Mouse (Mus musculus) testis, postnatal 10 days (tissue): ENCODE measurements around the gene Lancl2.
A peak's percentile ranks its signal among the peaks of the same experiment; 100 is the strongest.

Experiments used
- DNase-seq: peaks from one replicate; pipeline ENCODE4 v3.0.0; 2021; ENCODE audit warnings: low spot score

The Lancl2 gene

DNA sequence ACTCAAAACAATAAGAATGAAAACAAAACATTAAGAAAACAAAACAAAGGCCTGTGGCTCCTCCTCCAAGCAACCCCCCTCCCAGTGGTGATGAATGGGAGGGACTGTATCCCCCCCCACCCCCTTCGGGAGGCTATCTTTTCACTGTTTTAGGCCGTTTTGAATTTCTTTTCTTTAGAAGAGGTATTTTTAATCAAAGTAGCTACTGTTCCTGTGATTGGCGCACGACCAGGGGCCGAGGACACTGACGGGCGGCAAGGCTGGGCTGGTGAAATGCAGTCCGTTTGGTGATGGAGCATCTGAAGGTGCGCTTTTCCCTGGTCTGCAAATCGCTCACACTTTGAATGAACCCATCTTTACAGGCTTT, at the start of gene Lancl2:
Lancl2 (plus strand) TSS at position 165 of the 367 bp plus-strand sequence.
- peak; percentile 67 for DNase-seq

DNA sequence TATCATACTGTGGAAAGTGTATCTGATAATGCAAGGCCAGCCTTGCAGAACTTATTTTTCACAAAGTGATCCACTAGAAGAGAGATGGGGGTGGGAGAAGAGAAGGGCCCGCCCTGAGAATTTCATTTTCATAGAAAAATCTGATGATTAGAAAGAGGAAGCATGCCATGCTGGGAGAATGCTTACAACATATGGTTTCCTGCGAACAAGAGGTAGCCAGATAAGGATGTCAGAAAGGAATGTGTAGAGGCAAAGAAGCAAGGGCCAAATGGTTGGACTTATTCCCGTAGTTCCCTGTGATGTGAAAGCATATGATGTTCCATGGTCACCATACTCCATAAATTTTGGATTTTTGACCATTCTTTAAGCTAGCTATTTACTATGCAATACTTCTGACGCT, 41.0 kb upstream of the Lancl2 start:
- DNase-seq: no peak

- no peak for DNase-seq
These were observed 18.2 kb upstream of the Lancl2 start for GRCm38 (mm10) chr6:57684156-57684555.

- peak; percentile 89 for DNase-seq
These were observed 10.7 kb upstream of the Lancl2 start, which contains the start of gene Pyurf for GRCm38 (mm10) chr6:57691467-57692261. Pyurf (minus strand) TSS chr6:57692078.

GRCm38 (mm10) chr6:57693116-57693515, 9.2 kb upstream of the Lancl2 start:
- DNase-seq: no peak

GRCm38 (mm10) chr6:57701686-57702085, 654 bp upstream of the Lancl2 start:
- DNase-seq: no peak

DNA sequence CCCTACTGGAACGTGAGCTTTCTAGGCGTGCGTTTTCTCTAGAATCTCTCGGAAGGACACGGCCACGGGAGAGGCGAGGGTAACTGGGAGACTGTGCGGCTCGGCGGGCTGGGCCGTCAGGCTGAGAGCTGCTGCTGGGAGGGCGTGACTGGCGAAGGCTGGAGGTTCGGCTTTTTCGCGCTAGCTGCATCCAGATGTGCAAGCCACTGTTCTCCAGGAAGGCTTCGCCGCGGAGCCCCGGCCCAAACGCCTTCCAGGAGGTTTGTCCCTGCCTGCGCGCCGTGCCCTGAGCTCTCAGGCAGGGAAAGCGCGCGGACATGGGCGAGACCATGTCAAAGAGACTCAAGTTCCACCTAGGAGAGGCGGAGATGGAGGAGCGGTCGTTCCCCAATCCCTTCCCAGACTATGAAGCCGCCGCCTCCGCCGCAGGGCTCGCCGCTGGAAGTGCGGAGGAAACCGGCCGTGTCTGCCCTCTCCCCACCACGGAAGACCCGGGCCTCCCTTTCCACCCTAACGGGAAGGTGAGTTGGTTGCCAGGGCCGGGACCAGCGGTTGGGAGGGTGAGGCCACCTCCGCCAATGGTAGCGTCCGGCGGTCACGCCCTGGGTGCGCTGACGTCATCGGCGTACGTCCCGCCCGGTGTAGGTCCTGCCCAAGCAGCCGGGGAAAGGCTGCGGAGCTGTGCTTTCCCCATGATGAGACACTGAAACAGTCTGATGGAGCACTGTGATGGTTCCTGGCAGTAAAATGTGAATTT, 581 bp downstream of the Lancl2 start:
- peak; percentile 95 for DNase-seq

DNA sequence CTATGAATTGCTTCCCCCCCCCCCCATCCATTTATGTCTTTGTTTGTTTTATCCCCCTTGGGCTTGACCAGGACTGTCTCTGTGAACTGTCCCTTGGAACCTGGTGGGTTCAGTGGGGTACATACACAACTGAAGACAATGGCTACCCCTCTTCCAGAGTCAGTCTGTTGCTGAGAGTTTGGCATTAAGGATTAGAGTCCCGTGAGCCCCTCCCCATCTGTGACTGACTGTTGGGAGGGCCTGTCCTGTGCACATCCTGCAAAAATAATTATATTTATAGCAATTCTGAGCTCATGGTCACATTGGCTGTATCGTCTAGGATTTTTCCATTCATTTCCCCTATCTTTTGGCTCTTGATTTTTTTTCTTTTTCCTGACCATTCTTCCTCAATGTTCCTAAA, 1.4 kb downstream of the Lancl2 start:
- DNase-seq: no peak

GRCm38 (mm10) chr6:57706721-57707120, 4.4 kb downstream of the Lancl2 start:
- no peak for DNase-seq

DNA sequence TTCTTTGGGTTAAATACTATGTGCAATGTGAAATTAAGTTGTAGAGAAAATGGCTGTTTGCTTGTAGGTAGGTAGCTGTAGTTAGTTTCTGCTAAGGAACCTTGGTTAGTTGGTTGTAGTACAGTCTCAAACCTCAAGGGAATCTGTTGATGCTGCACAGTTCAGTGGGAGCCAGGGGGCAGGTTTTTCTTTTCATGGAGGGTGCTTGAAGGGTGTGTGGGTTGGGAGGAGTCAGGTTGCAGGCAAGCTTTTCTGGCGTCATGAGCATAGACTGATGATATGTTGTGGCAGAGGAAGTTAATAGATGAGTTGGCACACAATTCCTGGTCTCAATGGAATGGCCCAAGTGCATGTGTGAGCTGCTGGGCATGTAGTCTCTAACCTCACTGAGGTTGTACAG, 9.4 kb downstream of the Lancl2 start:
- DNase-seq: no peak

DNA sequence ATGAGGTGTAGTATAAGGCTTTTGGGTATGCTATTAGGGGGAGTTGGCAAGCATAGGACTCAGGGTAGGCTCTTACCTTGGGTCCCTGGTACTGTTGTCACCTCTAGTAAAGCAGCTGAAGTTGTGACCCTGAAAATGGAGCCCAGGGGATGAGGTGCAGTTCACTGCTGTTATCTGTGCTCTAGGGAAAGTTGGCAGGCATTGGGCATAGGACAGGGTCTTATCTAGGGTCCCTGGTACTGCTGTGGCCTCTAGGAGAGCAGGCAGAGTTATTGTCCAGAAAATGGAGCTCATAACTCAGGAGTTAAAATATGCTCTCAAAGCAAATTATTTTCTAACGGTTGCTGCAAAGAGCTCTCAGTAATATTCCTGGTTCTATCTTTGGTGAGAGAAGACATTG, 19.0 kb downstream of the Lancl2 start:
- no peak for DNase-seq

DNA sequence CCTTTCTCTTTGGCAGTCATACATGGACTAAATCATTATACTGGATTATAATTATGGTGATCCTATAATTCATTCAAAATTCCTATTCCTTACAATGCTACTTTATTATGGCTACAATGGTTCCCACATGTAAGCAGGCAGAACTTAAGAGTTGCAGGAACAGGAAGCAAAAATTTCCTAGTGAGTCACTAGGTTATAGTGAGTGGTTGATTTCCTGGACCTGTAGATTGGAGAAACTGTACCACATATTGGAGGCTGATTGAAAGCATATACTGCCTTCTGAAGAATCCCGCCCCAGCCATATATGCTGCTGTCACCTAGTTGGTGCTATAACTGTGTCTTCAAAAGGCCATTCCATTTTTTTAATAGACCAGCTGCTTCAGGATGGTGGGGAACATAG, 40.4 kb downstream of the Lancl2 start:
- DNase-seq: no peak

GRCm38 (mm10) chr6:57743333-57743732, 41.0 kb downstream of the Lancl2 start:
- DNase-seq: no peak

DNA sequence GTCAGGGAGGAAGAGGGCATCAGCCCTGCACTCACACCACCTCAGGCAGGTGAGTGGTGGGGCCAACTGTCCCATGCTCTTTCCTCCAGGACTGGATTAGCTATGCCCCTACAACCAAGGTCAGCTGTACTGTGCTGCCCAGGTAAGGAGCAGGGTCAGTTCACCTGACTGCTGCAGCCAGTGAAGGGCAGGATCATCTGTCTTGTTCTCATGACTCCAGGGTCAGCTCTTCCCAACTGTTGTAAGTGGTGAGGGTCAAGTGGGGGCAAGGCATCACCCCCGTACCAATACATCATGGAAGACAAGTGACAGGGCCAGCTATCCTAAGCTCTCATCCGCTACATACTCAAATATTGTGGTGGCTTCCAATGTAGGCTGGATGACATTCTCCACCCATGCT, 41.8 kb downstream of the Lancl2 start:
- no peak for DNase-seq

DNA sequence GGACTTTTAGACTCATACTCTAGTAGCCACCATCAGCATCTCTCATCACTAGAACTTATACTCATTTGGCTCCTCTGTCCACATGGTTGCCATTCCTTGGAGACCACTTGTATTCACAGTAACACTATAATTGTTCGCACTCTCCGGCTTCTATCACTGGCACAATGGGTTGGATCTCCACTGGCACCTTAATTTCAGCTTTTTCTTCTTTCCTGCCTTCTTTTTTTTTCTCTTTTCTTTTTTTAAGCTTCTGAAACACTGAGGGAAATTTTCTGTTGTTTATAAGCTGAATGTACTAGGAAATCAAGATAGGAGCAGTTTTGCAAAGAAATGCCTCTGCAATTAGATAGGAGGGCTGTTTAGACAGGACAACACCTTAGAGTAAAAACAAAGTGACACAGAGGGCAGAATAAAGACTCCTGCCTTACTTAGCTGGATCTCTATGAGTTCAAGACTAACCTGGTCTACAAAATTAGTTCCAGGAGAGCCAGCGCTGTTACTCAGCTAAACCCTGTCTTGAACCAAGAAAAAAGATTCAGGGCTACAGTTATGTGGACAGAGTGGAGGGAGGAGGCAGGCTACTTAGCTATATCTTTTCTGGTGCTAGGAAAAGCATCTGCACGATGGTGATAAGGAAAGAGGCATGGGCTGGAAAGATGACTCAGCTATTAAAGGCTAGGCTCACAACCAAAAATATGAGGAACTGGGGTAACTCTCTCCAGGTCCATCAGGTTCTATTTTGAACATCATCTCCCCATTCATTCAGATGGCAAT, 42.8 kb downstream of the Lancl2 start:
- DNase-seq: no peak

DNA sequence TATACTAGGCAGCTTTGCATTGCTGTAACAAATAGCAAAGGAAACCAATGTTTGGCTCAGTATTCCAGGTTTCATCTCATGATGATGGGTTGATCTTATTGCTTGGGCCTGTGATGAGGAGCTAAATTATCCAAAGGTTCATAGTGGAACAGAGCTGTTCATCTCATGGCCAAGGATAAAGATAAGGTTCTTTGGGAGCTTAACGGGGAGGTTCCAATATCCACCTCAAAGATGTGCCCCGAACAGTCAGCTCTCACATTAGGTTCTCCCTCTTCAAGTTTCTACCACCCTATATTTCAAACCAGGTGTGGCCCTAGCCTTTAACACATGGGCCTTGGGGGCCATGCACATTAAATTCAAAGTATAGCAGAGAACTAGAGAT, 43.4 kb downstream of the Lancl2 start:
- DNase-seq: no peak

DNA sequence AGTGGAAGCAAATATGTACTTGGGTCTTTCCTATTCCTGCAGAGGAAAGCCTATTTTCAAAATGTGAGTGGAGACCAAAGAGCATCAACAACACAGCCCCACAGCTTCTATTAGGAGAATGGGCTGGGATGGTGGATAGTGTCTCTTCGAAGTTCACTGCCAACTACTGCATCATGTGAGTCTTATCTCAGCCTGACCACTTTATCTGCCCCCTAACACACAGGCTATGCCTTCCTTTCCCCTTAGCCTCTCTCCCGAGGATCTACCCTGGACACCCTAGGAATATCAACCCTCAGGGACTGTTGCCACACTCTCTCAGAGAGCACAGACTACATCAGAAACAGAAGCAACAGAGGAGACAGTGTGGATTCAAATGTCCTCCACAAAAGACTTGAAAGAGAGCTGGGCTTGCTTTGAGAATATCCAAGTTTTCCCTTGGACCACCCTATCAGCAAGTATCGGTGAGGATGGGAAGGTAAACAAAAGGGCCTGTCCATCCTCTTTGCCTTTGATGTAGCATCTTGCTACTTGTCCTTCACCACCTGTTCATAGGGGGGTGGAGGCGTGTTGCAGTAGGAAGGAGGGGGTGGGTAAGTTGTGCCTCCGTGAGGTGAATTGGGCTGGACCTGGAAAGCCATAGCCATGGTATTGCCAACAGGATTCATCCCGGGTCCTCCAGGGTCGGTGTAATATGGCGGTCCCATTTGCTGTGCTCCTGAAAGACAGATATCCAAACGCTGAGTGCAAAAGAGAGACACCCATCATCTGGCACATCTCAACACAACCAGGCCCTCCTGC, 51.8 kb downstream of the Lancl2 start:
- no peak for DNase-seq

DNA sequence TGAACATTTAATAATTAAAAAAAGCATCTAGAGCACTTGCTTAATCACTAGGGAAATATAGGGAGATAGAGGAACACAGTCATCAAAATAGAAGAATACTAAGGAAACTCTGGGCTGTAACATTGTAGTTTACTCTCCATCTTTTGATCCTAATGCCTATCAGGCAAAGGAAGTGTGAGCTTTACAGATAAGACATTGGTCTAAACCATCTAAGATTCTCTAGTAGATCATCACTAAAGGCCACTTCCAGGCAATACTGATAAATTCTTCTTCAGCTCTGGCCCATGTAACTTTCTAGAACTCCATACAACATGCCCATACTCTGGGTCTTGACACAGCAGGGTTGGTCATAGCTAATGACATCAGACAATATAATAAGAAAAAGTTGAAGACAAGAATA, 60.7 kb downstream of the Lancl2 start:
- no peak for DNase-seq

DNA sequence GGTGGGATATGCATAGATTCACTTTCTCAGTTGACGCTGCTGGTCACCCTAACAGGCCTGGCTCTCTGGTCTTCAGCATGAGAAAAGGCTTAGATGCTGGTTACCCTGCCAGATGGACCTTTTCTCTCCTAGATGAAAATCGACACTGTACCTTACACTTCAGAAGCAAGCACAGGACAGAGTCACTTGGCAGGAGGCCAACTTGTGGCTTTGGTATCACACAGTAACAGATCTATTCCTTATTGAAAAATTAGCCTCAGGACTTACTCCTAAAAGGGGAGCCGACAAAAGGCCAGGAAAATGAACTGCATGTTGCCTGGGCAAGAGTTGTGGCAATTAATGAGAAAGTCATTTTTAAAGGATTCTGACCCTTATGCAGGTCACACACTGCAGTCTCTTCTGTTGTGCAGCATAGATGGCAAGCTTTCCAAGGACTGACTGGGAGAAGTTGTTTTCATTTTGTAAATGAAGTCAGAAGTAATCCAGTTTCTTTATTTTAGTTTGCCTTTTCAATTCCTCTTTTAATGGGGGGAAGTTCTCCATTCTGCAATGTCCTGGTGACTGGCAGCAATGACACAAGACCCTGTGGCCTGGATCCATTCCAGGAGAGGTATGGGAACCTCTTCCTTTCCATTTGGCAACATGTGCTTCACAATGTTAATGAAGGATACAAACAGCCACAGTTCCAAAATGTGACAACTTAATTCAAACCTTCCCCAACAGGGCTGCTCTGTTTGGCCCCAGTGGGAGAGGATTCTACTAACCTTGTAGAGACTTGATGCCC, 62.9 kb downstream of the Lancl2 start:
- DNase-seq: no peak

DNA sequence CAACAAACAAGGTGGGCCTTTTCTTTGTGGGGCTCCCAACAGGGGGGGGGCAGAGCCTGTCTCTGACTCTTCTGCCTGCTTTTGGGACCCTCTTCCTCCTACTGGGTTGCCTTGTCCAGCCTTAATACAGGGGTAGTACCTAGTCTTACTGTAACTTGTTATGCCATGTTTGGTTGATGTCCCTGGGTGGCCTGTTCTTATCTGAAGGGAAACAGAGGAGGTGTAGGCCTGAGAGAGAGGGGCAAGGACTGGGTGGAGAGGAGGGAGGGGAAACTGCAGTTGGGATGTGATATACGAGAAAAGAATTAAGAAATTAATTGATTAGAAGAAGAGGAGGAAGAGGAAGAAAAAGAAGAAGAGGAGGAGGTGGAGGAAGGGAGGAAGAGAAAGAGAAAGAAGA, 63.9 kb downstream of the Lancl2 start:
- DNase-seq: no peak
